Mouse (Mus musculus): Measurements from ENCODE around the gene Lamb3. TPM values are rescaled to one million over a fixed set of nuclear protein-coding genes. Genes with fewer than 3 reads are reported as not detected.

The Lamb3 gene
- total and polyA plus RNA-seq, 3 experiments = 10.1 to 14.6 (median 12.3) TPM

- no peak for DNase-seq (ENCODE audit: extremely low read depth)
- Histone ChIP-seq H3K36me3 (replicated peaks in 1 of 2; ENCODE audit: control insufficient read depth in 1 of 2, insufficient read depth in 1 of 2, low read length in 1 of 2) (peaks cover 9 to 35% of the 10 kb centered on the region in 2 experiments), H3K4me1 (ENCODE audit: control insufficient read depth in 1 of 2, insufficient read depth in 2 of 2) (peaks cover 8 to 42% of the 10 kb centered on the region in 2 experiments), H3K4me3 (replicated peaks in 1 of 3; ENCODE audit: low read depth in 2 of 3, low read length in 2 of 3, poor library complexity in 1 of 3) (no peak overlapping the region), H3K79me2 (replicated peaks; ENCODE audit: control insufficient read depth, extremely low read depth, insufficient read depth, poor library complexity, severe bottlenecking) (no peaks in the 10 kb centered on the region), H3K9me3 (replicated peaks; ENCODE audit: low read length) (no peaks in the 10 kb centered on the region), H3K27ac (ENCODE audit: insufficient read depth, low read depth) (no peak overlapping the region), H3K9ac (ENCODE audit: insufficient read depth, low read depth) (no peak overlapping the region), H3K27me3 (replicated peaks) (no peaks in the 10 kb centered on the region), H3K4me2 (ENCODE audit: insufficient read depth, low read depth, poor library complexity, severe bottlenecking) (no peak overlapping the region)
- in situ Hi-C loops (cut with MboI; ENCODE audit: low pct_ligation_motif_present, low pct_unique_long_range_greater_than_20kb, low sequenced_read_pairs) (loop anchor here (5.0 kb wide), 1 partner anchor 67 kb away; no protein-coding TSS in a partner anchor), dilution Hi-C loops (cut with MboI; ENCODE audit: extremely low pct_ligation_motif_present, extremely low pct_unique_long_range_greater_than_20kb, low sequenced_read_pairs) (no loop called here)
- TF ChIP-seq POLR2AphosphoS2 (IDR thresholded peaks at IDR 0.05; ENCODE audit: low read depth, low read length) (no peak), KAT2A (IDR thresholded peaks at IDR 0.05; ENCODE audit: insufficient replicate concordance, low read length) (no peak), BHLHE40 (IDR thresholded peaks at IDR 0.05; ENCODE audit: low read depth, low read length) (no peak), NELFE (IDR thresholded peaks at IDR 0.05; ENCODE audit: low read depth, low read length) (no peak), ZKSCAN1 (IDR thresholded peaks at IDR 0.05; ENCODE audit: borderline replicate concordance, low read depth, low read length) (no peak), SMC3 (IDR thresholded peaks at IDR 0.05; ENCODE audit: low read depth, low read length) (no peak), GABPA (IDR thresholded peaks at IDR 0.05; ENCODE audit: insufficient replicate concordance, low read depth, low read length) (no peak), SIN3A (IDR thresholded peaks at IDR 0.05; ENCODE audit: low read length) (no peak)
Observed at GRCm38 (mm10) chr1:193255032-193255431, 47.5 kb downstream of the Lamb3 start.

- H3K79me2 ChIP-seq (replicated peaks; ENCODE audit: control insufficient read depth, extremely low read depth, insufficient read depth, poor library complexity, severe bottlenecking) = no peaks in the 10 kb centered on the region
- dilution Hi-C loops (cut with MboI; ENCODE audit: extremely low pct_ligation_motif_present, extremely low pct_unique_long_range_greater_than_20kb, low sequenced_read_pairs) = no loop called here
- peaks cover 9 to 40% of the 10 kb centered on the region in 2 experiments for H3K36me3 ChIP-seq (replicated peaks in 1 of 2; ENCODE audit: control insufficient read depth in 1 of 2, insufficient read depth in 1 of 2, low read length in 1 of 2)
- H3K27ac ChIP-seq (ENCODE audit: insufficient read depth, low read depth) = peak overlapping the region; percentile 0; the same call in 1 of the 2 replicates
- in situ Hi-C loops (cut with MboI; ENCODE audit: low pct_ligation_motif_present, low pct_unique_long_range_greater_than_20kb, low sequenced_read_pairs) = loop anchor here (5.0 kb wide), 1 partner anchor 67 kb away; no protein-coding TSS in a partner anchor
- no peak overlapping the region for H3K9ac ChIP-seq (ENCODE audit: insufficient read depth, low read depth)
- peaks cover 8 to 36% of the 10 kb centered on the region in 2 experiments for H3K4me1 ChIP-seq (ENCODE audit: control insufficient read depth in 1 of 2, insufficient read depth in 2 of 2)
- no peak overlapping the region for H3K4me3 ChIP-seq (replicated peaks in 1 of 3; ENCODE audit: low read depth in 2 of 3, low read length in 2 of 3, poor library complexity in 1 of 3)
- H3K9me3 ChIP-seq (replicated peaks; ENCODE audit: low read length) = no peaks in the 10 kb centered on the region
- no peak overlapping the region for H3K4me2 ChIP-seq (ENCODE audit: insufficient read depth, low read depth, poor library complexity, severe bottlenecking)
- H3K27me3 ChIP-seq (replicated peaks) = no peaks in the 10 kb centered on the region
- TF ChIP-seq SMC3 (IDR thresholded peaks at IDR 0.05; ENCODE audit: low read depth, low read length) (peak; percentile 74), ZC3H11A (IDR thresholded peaks at IDR 0.05; ENCODE audit: low read depth, low read length) (peak; percentile 54), E2F4 (IDR thresholded peaks at IDR 0.05; ENCODE audit: insufficient replicate concordance, low read depth, low read length) (no peak), MAX (IDR thresholded peaks at IDR 0.05; ENCODE audit: low read length) (no peak), ZNF384 (IDR thresholded peaks at IDR 0.05; ENCODE audit: low read depth, low read length) (peak; percentile 46), MEF2A (IDR thresholded peaks at IDR 0.05; ENCODE audit: borderline replicate concordance, low read depth, low read length) (no peak), GABPA (IDR thresholded peaks at IDR 0.05; ENCODE audit: insufficient replicate concordance, low read depth, low read length) (no peak), CTCF (conservative IDR thresholded peaks at IDR 0.05 in 1 of 2, IDR thresholded peaks at IDR 0.05 in 1 of 2; ENCODE audit: low read depth in 2 of 2, low read length in 2 of 2) (peak; percentile 18 to 83; a peak in 3 of 4 replicates), RAD21 (IDR thresholded peaks at IDR 0.05; ENCODE audit: low read depth, low read length) (peak; percentile 82), SIN3A (IDR thresholded peaks at IDR 0.05; ENCODE audit: low read length) (no peak), USF2 (conservative IDR thresholded peaks at IDR 0.05; ENCODE audit: low read depth, low read length) (no peak)
- peak; percentile 54 for DNase-seq (ENCODE audit: extremely low read depth)
Observed at GRCm38 (mm10) chr1:193255488-193256288, 48.2 kb downstream of the Lamb3 start.

All from CH12.LX (cell line).